Mouse (Mus musculus): ENCODE data around the gene Sept9. TPM values are rescaled to one million over a fixed set of nuclear protein-coding genes. Genes with fewer than 3 reads are reported as not detected.
"Not testable (repeated sequence)": the region's sequence is repeated elsewhere in the genome, so short reads cannot be mapped to it uniquely, and the experiment has no call there.

Sept9 gene
- polyA plus RNA-seq, 1 experiment from 2014 or later: 182 TPM

- Histone ChIP-seq H3K36me3 (replicated peaks; ENCODE audit: control insufficient read depth, insufficient read depth, low read depth, low read length) (no peaks in the 10 kb centered on the region), H3K27ac (replicated peaks; ENCODE audit: low read depth, low read length) (0 out of 2 replicates have a peak overlapping the region, but pooled peaks have one; percentile 3), H3K9me3 (replicated peaks; ENCODE audit: control insufficient read depth, low read length) (no peaks in the 10 kb centered on the region), H3K4me3 (ENCODE audit: low read depth, low read length) (no peak overlapping the region), H3K4me2 (ENCODE audit: low read depth, low read length) (no peak overlapping the region), H3K4me1 (ENCODE audit: control insufficient read depth, insufficient read depth, low read length) (peaks cover 24% of the 10 kb centered on the region), H3K9ac (replicated peaks; ENCODE audit: low read length) (no peak overlapping the region), H3K27me3 (ENCODE audit: control insufficient read depth, insufficient read depth, low read length) (no peaks in the 10 kb centered on the region; the same call in 1 of the 2 replicates)
- DNase-seq (ENCODE audit: low spot score) (no peak), ATAC-seq (replicated peaks; ENCODE audit: insufficient number of reproducible peaks, low FRiP score, low TSS enrichment, low read depth) (no peak)
- 85% methylated on average over 2 of the region's 2 CpGs for WGBS
Observed at GRCm38 (mm10) chr11:117335146-117335545, 135.7 kb downstream of the Sept9 start.

- Histone ChIP-seq H3K36me3 (replicated peaks; ENCODE audit: control insufficient read depth, insufficient read depth, low read depth, low read length) (no peaks in the 10 kb centered on the region), H3K9me3 (replicated peaks; ENCODE audit: control insufficient read depth, low read length) (no peaks in the 10 kb centered on the region), H3K4me1 (ENCODE audit: control insufficient read depth, insufficient read depth, low read length) (peaks cover 16% of the 10 kb centered on the region), H3K4me3 (ENCODE audit: low read depth, low read length) (no peak overlapping the region), H3K4me2 (ENCODE audit: low read depth, low read length) (no peak overlapping the region), H3K9ac (replicated peaks; ENCODE audit: low read length) (no peak overlapping the region), H3K27me3 (ENCODE audit: control insufficient read depth, insufficient read depth, low read length) (no peaks in the 10 kb centered on the region; the same call in 1 of the 2 replicates), H3K27ac (replicated peaks; ENCODE audit: low read depth, low read length) (no peak overlapping the region)
- 91% methylated on average over 7 of the region's 7 CpGs for WGBS
- DNase-seq (ENCODE audit: low spot score) (no peak), ATAC-seq (replicated peaks; ENCODE audit: insufficient number of reproducible peaks, low FRiP score, low TSS enrichment, low read depth) (no peak)
Observed at GRCm38 (mm10) chr11:117336081-117336788, 136.8 kb downstream of the Sept9 start.

GRCm38 (mm10) chr11:117337749-117338148 lies 138.3 kb downstream of the Sept9 start:
- Histone ChIP-seq H3K36me3 (replicated peaks; ENCODE audit: control insufficient read depth, insufficient read depth, low read depth, low read length) (no peaks in the 10 kb centered on the region), H3K4me3 (ENCODE audit: low read depth, low read length) (no peak overlapping the region)

GRCm38 (mm10) chr11:117338503-117338902 lies 139.0 kb downstream of the Sept9 start:
- H3K4me1 ChIP-seq (ENCODE audit: control insufficient read depth, insufficient read depth, low read length): peaks cover 10% of the 10 kb centered on the region
- no peaks in the 10 kb centered on the region; the same call in 1 of the 2 replicates for H3K27me3 ChIP-seq (ENCODE audit: control insufficient read depth, insufficient read depth, low read length)
- H3K4me2 ChIP-seq (ENCODE audit: low read depth, low read length): no peak overlapping the region
- H3K36me3 ChIP-seq (replicated peaks; ENCODE audit: control insufficient read depth, insufficient read depth, low read depth, low read length): no peaks in the 10 kb centered on the region
- H3K27ac ChIP-seq (replicated peaks; ENCODE audit: low read depth, low read length): no peak overlapping the region
- DNase-seq (ENCODE audit: low spot score) (no peak), ATAC-seq (replicated peaks; ENCODE audit: insufficient number of reproducible peaks, low FRiP score, low TSS enrichment, low read depth) (no peak)
- no peak overlapping the region for H3K9ac ChIP-seq (replicated peaks; ENCODE audit: low read length)
- 75% methylated on average over 8 of the region's 8 CpGs for WGBS
- H3K9me3 ChIP-seq (replicated peaks; ENCODE audit: control insufficient read depth, low read length): no peaks in the 10 kb centered on the region
- H3K4me3 ChIP-seq (ENCODE audit: low read depth, low read length): no peak overlapping the region

More at GRCm38 (mm10) chr11:117337749-117338148, 138.3 kb downstream of the Sept9 start:
- Histone ChIP-seq H3K9ac (replicated peaks; ENCODE audit: low read length) (no peak overlapping the region), H3K27me3 (ENCODE audit: control insufficient read depth, insufficient read depth, low read length) (no peaks in the 10 kb centered on the region; the same call in 1 of the 2 replicates), H3K4me2 (ENCODE audit: low read depth, low read length) (no peak overlapping the region), H3K9me3 (replicated peaks; ENCODE audit: control insufficient read depth, low read length) (no peaks in the 10 kb centered on the region), H3K27ac (replicated peaks; ENCODE audit: low read depth, low read length) (no peak overlapping the region), H3K4me1 (ENCODE audit: control insufficient read depth, insufficient read depth, low read length) (peaks cover 10% of the 10 kb centered on the region)
- 89% methylated on average over 9 of the region's 9 CpGs for WGBS
- no peak for ATAC-seq (replicated peaks; ENCODE audit: insufficient number of reproducible peaks, low FRiP score, low TSS enrichment, low read depth)
- DNase-seq (ENCODE audit: low spot score): no peak

GRCm38 (mm10) chr11:117339050-117339449 lies 139.6 kb downstream of the Sept9 start:
- Histone ChIP-seq H3K4me1 (ENCODE audit: control insufficient read depth, insufficient read depth, low read length) (peaks cover 10% of the 10 kb centered on the region), H3K4me3 (ENCODE audit: low read depth, low read length) (no peak overlapping the region), H3K36me3 (replicated peaks; ENCODE audit: control insufficient read depth, insufficient read depth, low read depth, low read length) (no peaks in the 10 kb centered on the region), H3K27me3 (ENCODE audit: control insufficient read depth, insufficient read depth, low read length) (no peaks in the 10 kb centered on the region; the same call in 1 of the 2 replicates), H3K9ac (replicated peaks; ENCODE audit: low read length) (no peak overlapping the region), H3K4me2 (ENCODE audit: low read depth, low read length) (no peak overlapping the region), H3K27ac (replicated peaks; ENCODE audit: low read depth, low read length) (no peak overlapping the region), H3K9me3 (replicated peaks; ENCODE audit: control insufficient read depth, low read length) (no peaks in the 10 kb centered on the region)
- ATAC-seq (replicated peaks; ENCODE audit: insufficient number of reproducible peaks, low FRiP score, low TSS enrichment, low read depth) (no peak), DNase-seq (ENCODE audit: low spot score) (no peak)
- WGBS: 85% methylated on average over 3 of the region's 3 CpGs

- no peak overlapping the region for H3K4me3 ChIP-seq (ENCODE audit: low read depth, low read length)
- DNase-seq (ENCODE audit: low spot score) (no peak), ATAC-seq (replicated peaks; ENCODE audit: insufficient number of reproducible peaks, low FRiP score, low TSS enrichment, low read depth) (no peak)
- H3K9ac ChIP-seq (replicated peaks; ENCODE audit: low read length): no peak overlapping the region
- no peak overlapping the region for H3K4me2 ChIP-seq (ENCODE audit: low read depth, low read length)
- no peaks in the 10 kb centered on the region for H3K9me3 ChIP-seq (replicated peaks; ENCODE audit: control insufficient read depth, low read length)
- 0 out of 2 replicates have a peak overlapping the region, but pooled peaks have one; percentile 6 for H3K27ac ChIP-seq (replicated peaks; ENCODE audit: low read depth, low read length)
- WGBS: 50% methylated on average over 7 of the region's 7 CpGs
- peaks cover 16% of the 10 kb centered on the region for H3K4me1 ChIP-seq (ENCODE audit: control insufficient read depth, insufficient read depth, low read length)
- H3K27me3 ChIP-seq (ENCODE audit: control insufficient read depth, insufficient read depth, low read length): no peaks in the 10 kb centered on the region
- H3K36me3 ChIP-seq (replicated peaks; ENCODE audit: control insufficient read depth, insufficient read depth, low read depth, low read length): no peaks in the 10 kb centered on the region
Observed at GRCm38 (mm10) chr11:117341218-117341617, 141.8 kb downstream of the Sept9 start.

- Histone ChIP-seq H3K27ac (replicated peaks; ENCODE audit: low read depth, low read length) (no peak overlapping the region), H3K9ac (replicated peaks; ENCODE audit: low read length) (no peak overlapping the region), H3K4me1 (ENCODE audit: control insufficient read depth, insufficient read depth, low read length) (peaks cover 23% of the 10 kb centered on the region), H3K27me3 (ENCODE audit: control insufficient read depth, insufficient read depth, low read length) (no peaks in the 10 kb centered on the region), H3K36me3 (replicated peaks; ENCODE audit: control insufficient read depth, insufficient read depth, low read depth, low read length) (no peaks in the 10 kb centered on the region), H3K4me3 (ENCODE audit: low read depth, low read length) (no peak overlapping the region), H3K4me2 (ENCODE audit: low read depth, low read length) (no peak overlapping the region), H3K9me3 (replicated peaks; ENCODE audit: control insufficient read depth, low read length) (no peaks in the 10 kb centered on the region)
- 96% methylated on average over 7 of the region's 7 CpGs for WGBS
- DNase-seq (ENCODE audit: low spot score) (no peak), ATAC-seq (replicated peaks; ENCODE audit: insufficient number of reproducible peaks, low FRiP score, low TSS enrichment, low read depth) (no peak)
Observed at GRCm38 (mm10) chr11:117342076-117342475, 142.6 kb downstream of the Sept9 start.

- H3K4me3 ChIP-seq (ENCODE audit: low read depth, low read length); H3K4me2 ChIP-seq (ENCODE audit: low read depth, low read length); H3K9ac ChIP-seq (replicated peaks; ENCODE audit: low read length); H3K36me3 ChIP-seq (replicated peaks; ENCODE audit: control insufficient read depth, insufficient read depth, low read depth, low read length); H3K27ac ChIP-seq (replicated peaks; ENCODE audit: low read depth, low read length); DNase-seq (ENCODE audit: low spot score); ATAC-seq (replicated peaks; ENCODE audit: insufficient number of reproducible peaks, low FRiP score, low TSS enrichment, low read depth); H3K9me3 ChIP-seq (replicated peaks; ENCODE audit: control insufficient read depth, low read length); H3K27me3 ChIP-seq (ENCODE audit: control insufficient read depth, insufficient read depth, low read length): not testable (repeated sequence)
- H3K4me1 ChIP-seq (ENCODE audit: control insufficient read depth, insufficient read depth, low read length): peaks cover 27% of the 10 kb centered on the region
- WGBS: 94% methylated on average over 6 of the region's 6 CpGs
Observed at GRCm38 (mm10) chr11:117342490-117342889, 143.0 kb downstream of the Sept9 start.

Measured in embryonic facial prominence, embryonic 11.5 days (tissue).